Mouse (Mus musculus): ENCODE measurements around the gene Lin54.

Gene Lin54

DNA sequence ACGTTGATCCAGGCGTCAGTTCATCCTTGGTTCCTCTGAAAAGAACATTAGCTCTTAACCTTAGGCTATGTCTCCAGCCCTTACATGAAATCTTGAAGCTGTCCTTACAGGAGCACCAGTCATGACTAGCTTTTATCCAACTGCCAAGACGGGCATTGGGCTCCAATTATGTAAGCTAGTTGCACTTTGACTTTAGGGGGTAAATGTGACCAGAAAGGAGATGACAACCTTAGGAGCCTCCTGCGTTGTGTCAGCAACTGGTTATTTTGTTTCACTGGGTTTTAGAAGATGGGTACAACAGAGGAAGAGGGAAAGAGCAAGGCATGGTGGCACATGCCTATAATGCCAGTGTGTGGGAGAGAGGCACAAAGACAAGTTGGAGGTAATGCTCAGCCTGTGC lies 81.6 kb downstream of the Lin54 start:
- no peak for DNase-seq (ENCODE audit: low spot score)

GRCm38 (mm10) chr5:100418077-100418476 lies 82.4 kb downstream of the Lin54 start:
- no peak for DNase-seq (ENCODE audit: low spot score)

DNA sequence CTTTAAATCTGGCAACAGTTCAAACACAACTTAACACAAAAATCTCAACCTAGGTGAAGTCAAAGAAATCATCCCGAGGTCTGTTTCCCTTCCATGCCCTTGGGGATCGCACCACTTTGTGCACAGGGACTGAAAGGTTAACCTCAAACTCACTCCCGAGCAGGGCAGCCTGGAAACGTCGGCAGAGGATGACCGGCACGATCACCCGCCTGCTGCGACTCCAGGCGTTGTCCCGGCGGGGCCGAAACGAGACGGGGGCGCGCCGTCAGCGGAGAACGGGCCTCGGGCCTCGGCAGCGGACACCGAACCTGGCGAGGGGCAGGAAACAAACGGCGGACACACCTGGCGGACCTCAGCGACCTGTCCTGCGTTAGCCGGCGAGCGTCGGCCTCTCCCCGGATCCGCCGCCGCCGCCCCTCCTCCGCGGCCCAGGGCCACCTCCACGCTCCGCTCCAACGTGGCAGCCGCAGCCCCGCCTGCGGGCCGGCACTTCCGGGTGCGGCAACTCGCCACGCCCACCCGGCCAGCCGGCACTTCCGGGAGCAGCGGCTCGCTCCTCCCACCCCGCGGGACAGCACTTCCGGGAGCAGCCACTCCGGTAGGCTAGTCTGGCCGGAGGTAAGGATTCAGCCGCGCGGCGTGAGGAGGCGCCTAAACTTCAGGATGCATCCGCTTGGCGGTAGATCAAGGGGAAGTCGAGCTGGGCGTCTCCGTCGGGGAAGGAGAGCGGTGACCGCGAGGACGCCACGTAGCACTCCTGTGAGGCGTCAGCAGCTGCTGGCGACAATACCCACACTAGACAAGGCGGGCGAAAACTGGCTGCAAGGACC lies 84.5 kb downstream of the Lin54 start, which contains the start of gene Sec31a:
Gene Sec31a (minus strand): TSS at position 474 of the 830 bp plus-strand sequence.
- DNase-seq (ENCODE audit: low spot score), result peak; percentile 98

- no peak for DNase-seq (ENCODE audit: low spot score)
These were observed 85.8 kb downstream of the Lin54 start for GRCm38 (mm10) chr5:100414474-100415196.

- no peak for DNase-seq (ENCODE audit: low spot score)
These were observed 87.6 kb downstream of the Lin54 start for GRCm38 (mm10) chr5:100412886-100413285.

- no peak for DNase-seq (ENCODE audit: low spot score)
These were observed 90.2 kb downstream of the Lin54 start for GRCm38 (mm10) chr5:100410281-100410680.

DNA sequence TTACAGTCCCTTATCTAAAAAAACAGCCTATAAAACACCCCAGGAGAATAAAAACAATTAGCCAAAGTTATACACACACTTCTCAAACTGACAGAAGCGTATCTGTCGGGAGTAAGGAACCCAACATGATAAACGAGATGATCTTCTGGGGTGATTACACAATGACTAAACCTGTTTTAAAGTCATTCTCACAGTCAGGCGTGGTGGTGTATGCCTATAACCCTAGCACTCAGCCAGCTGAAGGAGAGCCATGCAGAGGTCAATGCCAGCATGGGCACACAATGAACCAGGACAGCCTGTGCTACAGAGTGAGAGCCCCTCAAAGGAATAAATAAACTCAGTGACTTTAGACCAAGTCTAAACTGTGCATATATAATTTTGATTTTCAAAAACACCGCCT lies 92.0 kb downstream of the Lin54 start:
- DNase-seq (ENCODE audit: low spot score), result no peak

GRCm38 (mm10) chr5:100396753-100397152 lies 103.7 kb downstream of the Lin54 start:
- DNase-seq (ENCODE audit: low spot score), result no peak

DNA sequence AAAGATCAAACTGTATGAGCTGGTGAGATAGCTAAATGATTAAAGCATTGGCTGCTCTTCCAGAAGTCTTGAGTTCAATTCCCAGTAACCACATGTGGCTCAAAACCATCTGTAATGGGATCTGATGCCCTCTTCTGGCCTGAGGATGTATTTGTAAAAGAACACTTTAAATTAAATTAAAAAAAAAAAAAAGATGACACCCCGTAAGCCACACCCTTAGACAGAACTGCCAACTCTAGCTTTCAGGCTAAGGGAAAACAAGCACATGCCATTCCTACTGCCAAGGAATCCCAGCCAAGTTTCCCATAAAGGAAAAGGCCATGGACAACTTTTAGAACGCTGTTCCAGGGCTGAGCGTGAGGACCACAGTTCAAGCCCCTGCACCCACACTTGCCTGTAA lies 106.8 kb downstream of the Lin54 start:
- no peak for DNase-seq (ENCODE audit: low spot score)

GRCm38 (mm10) chr5:100392436-100392955 lies 107.9 kb downstream of the Lin54 start:
- DNase-seq (ENCODE audit: low spot score), result no peak

All from T-cell, adult 2 months (primary cell).